Mouse (Mus musculus): ENCODE data around the gene Arl4c. TPM values are rescaled to one million over a fixed set of nuclear protein-coding genes. Genes with fewer than 3 reads are reported as not detected.
A peak's percentile ranks its signal among the peaks of the same experiment; 100 is the strongest.

Gene Arl4c
- polyA plus RNA-seq, 1 experiment = 0.03 TPM

- Histone ChIP-seq H3K4me1 (ENCODE audit: control insufficient read depth) (no peaks in the 10 kb centered on the region), H3K27me3 (ENCODE audit: control insufficient read depth) (peaks cover 9% of the 10 kb centered on the region), H3K4me3 (replicated peaks) (no peak overlapping the region), H3K36me3 (ENCODE audit: control insufficient read depth) (no peaks in the 10 kb centered on the region), H3K9me3 (ENCODE audit: control insufficient read depth, low read length) (no peaks in the 10 kb centered on the region)
- TF ChIP-seq TAL1 (IDR thresholded peaks at IDR 0.05; ENCODE audit: low read length) = no peak
- TF ChIP-seq GATA1 (IDR thresholded peaks at IDR 0.05; ENCODE audit: low read length) = no peak
These were observed 6.2 kb upstream of the Arl4c start for GRCm38 (mm10) chr1:88708191-88708590.

- H3K9me3 ChIP-seq (ENCODE audit: control insufficient read depth, low read length) = no peaks in the 10 kb centered on the region
- peaks cover 16% of the 10 kb centered on the region for H3K27me3 ChIP-seq (ENCODE audit: control insufficient read depth)
- no peaks in the 10 kb centered on the region for H3K4me1 ChIP-seq (ENCODE audit: control insufficient read depth)
- H3K4me3 ChIP-seq (replicated peaks) = no peak overlapping the region
- H3K36me3 ChIP-seq (ENCODE audit: control insufficient read depth) = no peaks in the 10 kb centered on the region
- no peak for TF ChIP-seq GATA1 (IDR thresholded peaks at IDR 0.05; ENCODE audit: low read length)
- no peak for TF ChIP-seq TAL1 (IDR thresholded peaks at IDR 0.05; ENCODE audit: low read length)
These were observed 5.5 kb upstream of the Arl4c start for GRCm38 (mm10) chr1:88707536-88707935.

DNA sequence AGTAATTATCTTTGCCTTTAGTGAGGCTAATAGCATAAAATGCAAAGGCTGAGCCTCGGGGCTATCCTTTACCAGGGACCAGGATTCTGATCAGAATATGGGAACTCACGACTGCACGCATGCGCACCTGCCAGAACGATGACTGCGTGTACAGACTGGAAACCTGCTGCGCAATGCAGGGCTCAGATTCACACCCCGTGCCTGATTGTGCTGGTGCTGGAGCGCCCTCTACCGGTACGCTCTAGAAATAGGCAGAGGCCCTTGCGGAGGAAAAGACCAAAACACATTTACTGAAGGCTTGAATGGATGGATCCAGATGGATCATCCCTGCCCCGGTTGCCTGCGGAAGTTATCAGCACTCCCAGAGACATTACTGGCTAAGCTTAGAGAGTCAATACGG is 3.8 kb upstream of the Arl4c start:
- Histone ChIP-seq H3K4me1 (ENCODE audit: control insufficient read depth) (peaks cover 8% of the 10 kb centered on the region), H3K27me3 (ENCODE audit: control insufficient read depth) (peaks cover 33% of the 10 kb centered on the region), H3K4me3 (replicated peaks) (no peak overlapping the region), H3K36me3 (ENCODE audit: control insufficient read depth) (no peaks in the 10 kb centered on the region), H3K9me3 (ENCODE audit: control insufficient read depth, low read length) (peaks cover 5% of the 10 kb centered on the region; the same call in 1 of the 2 replicates)
- no peak for TF ChIP-seq TAL1 (IDR thresholded peaks at IDR 0.05; ENCODE audit: low read length)
- TF ChIP-seq GATA1 (IDR thresholded peaks at IDR 0.05; ENCODE audit: low read length) = no peak

DNA sequence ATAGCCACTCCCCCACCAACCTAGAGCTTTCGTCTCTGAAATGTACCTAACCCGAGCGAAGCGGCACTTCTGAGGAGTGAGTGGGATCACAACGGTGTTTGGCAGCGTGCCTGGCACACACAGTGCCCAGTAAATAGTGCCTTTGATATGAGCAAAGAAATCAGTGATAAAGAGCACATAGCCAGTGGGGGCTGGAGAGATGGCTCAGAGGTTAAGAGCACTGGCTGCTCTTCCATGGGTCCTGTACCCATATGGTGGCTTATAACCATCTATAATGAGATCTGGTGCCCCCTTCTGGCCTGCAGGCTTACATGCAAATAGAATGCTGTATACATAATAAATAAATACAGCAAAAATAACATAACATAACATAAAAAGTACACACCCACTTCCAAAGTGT is 3.0 kb upstream of the Arl4c start:
- Histone ChIP-seq H3K36me3 (ENCODE audit: control insufficient read depth) (no peaks in the 10 kb centered on the region), H3K4me3 (replicated peaks) (no peak overlapping the region), H3K9me3 (ENCODE audit: control insufficient read depth, low read length) (peaks cover 5% of the 10 kb centered on the region; the same call in 1 of the 2 replicates), H3K4me1 (ENCODE audit: control insufficient read depth) (peaks cover 8% of the 10 kb centered on the region), H3K27me3 (ENCODE audit: control insufficient read depth) (peaks cover 41% of the 10 kb centered on the region)
- TF ChIP-seq TAL1 (IDR thresholded peaks at IDR 0.05; ENCODE audit: low read length) (no peak), GATA1 (IDR thresholded peaks at IDR 0.05; ENCODE audit: low read length) (no peak)

DNA sequence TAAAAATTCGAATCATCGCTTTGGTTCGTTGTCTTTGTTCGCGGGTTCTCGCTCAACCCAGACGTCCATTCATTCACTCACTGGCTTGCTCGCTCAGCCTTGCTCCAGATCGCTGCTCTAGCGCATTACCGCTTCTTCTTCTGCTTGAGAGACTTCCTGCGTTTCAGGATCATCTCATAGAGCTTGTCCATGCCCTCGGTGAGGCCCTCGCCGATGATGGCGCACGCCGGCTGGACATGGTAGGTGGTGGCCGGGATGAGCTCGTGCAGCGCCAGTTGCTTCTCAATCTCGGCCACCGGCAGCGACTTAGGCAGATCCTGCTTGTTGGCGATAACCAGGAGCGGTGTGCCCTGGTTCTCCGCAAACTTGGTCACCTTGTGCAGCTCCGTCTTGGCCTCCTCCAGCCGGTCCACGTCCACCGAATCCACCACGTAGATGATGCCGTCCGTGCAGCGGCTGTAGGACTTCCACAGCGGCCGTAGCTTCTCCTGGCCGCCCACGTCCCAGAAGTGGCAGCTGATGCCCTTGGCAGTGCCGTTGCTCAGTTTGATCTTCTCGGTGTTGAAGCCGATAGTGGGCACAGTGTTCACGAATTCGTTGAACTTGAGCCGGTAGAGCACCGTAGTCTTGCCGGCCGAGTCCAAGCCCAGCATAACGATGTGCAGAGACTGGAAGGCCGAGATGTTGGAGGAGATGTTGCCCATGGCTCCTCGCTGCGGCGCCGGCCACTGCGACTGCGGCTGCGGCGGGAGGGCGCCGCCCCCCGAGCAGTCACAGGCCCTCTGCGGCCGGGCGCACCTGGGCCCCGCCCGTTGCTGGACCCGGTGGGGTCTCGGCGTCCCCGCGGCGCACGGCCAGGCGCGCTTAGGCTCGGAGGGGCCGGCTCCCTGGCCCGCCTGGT is 810 bp downstream of the Arl4c start:
- peaks cover 56% of the 10 kb centered on the region for H3K27me3 ChIP-seq (ENCODE audit: control insufficient read depth)
- peaks cover 8% of the 10 kb centered on the region for H3K4me1 ChIP-seq (ENCODE audit: control insufficient read depth)
- H3K4me3 ChIP-seq (replicated peaks) = peak overlapping the region; percentile 51
- TF ChIP-seq GATA1 (IDR thresholded peaks at IDR 0.05; ENCODE audit: low read length) (no peak), TAL1 (IDR thresholded peaks at IDR 0.05; ENCODE audit: low read length) (no peak)
- no peaks in the 10 kb centered on the region for H3K36me3 ChIP-seq (ENCODE audit: control insufficient read depth)
- H3K9me3 ChIP-seq (ENCODE audit: control insufficient read depth, low read length) = peaks cover 5% of the 10 kb centered on the region; the same call in 1 of the 2 replicates

- Histone ChIP-seq H3K27me3 (ENCODE audit: control insufficient read depth) (peaks cover 56% of the 10 kb centered on the region), H3K4me3 (replicated peaks) (peak overlapping the region; percentile 12)
These were observed 1.9 kb downstream of the Arl4c start for GRCm38 (mm10) chr1:88699856-88700791.

DNA sequence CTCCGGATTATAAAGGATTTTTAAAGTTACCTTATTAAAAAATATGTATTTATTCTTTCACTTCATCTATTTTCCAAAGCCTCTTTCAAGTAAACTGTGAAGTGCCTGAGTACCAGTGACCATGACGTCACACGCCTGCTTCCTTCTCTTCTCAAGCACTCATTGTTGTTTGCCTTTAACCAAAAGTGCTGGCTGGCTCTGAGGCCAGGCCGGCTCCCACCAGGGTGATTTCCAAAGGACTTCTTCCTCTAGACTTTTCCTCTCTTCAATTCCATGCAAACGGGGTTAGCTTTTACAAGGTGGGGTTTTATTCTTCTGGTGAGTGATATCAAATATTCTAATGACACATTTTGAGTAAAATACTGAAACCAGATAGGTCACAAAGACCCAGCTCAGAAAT is 2.6 kb downstream of the Arl4c start:
- TF ChIP-seq TAL1 (IDR thresholded peaks at IDR 0.05; ENCODE audit: low read length) (no peak), GATA1 (IDR thresholded peaks at IDR 0.05; ENCODE audit: low read length) (no peak)
- peaks cover 56% of the 10 kb centered on the region for H3K27me3 ChIP-seq (ENCODE audit: control insufficient read depth)
- peaks cover 5% of the 10 kb centered on the region; the same call in 1 of the 2 replicates for H3K9me3 ChIP-seq (ENCODE audit: control insufficient read depth, low read length)
- H3K4me1 ChIP-seq (ENCODE audit: control insufficient read depth) = peaks cover 8% of the 10 kb centered on the region
- no peak overlapping the region for H3K4me3 ChIP-seq (replicated peaks)
- H3K36me3 ChIP-seq (ENCODE audit: control insufficient read depth) = no peaks in the 10 kb centered on the region

More at GRCm38 (mm10) chr1:88699856-88700791, 1.9 kb downstream of the Arl4c start:
- Histone ChIP-seq H3K4me1 (ENCODE audit: control insufficient read depth) (peaks cover 8% of the 10 kb centered on the region), H3K9me3 (ENCODE audit: control insufficient read depth, low read length) (peaks cover 5% of the 10 kb centered on the region; the same call in 1 of the 2 replicates), H3K36me3 (ENCODE audit: control insufficient read depth) (no peaks in the 10 kb centered on the region)
- TF ChIP-seq GATA1 (IDR thresholded peaks at IDR 0.05; ENCODE audit: low read length) = no peak

GRCm38 (mm10) chr1:88698926-88699325 is 3.1 kb downstream of the Arl4c start:
- Histone ChIP-seq H3K36me3 (ENCODE audit: control insufficient read depth) (no peaks in the 10 kb centered on the region), H3K4me3 (replicated peaks) (no peak overlapping the region), H3K27me3 (ENCODE audit: control insufficient read depth) (peaks cover 53% of the 10 kb centered on the region), H3K4me1 (ENCODE audit: control insufficient read depth) (peaks cover 8% of the 10 kb centered on the region), H3K9me3 (ENCODE audit: control insufficient read depth, low read length) (peaks cover 5% of the 10 kb centered on the region; the same call in 1 of the 2 replicates)
- TF ChIP-seq GATA1 (IDR thresholded peaks at IDR 0.05; ENCODE audit: low read length) (no peak), TAL1 (IDR thresholded peaks at IDR 0.05; ENCODE audit: low read length) (no peak)
